Mouse (Mus musculus) retina, adult 2 months (tissue): ENCODE measurements around the gene Clic3.
"Not testable (repeated sequence)": the region's sequence is repeated elsewhere in the genome, so short reads cannot be mapped to it uniquely, and the experiment has no call there.

Source experiments
- DNase-seq: peaks from one replicate; pipeline ENCODE4 v3.0.0-alpha.2; 2012; ENCODE audit warnings: low read depth, low spot score

Clic3 gene

GRCm38 (mm10) chr2:25456205-25456953, at the start of gene Clic3:
Clic3 (plus strand) TSS chr2:25456838.
- DNase-seq = no peak

GRCm38 (mm10) chr2:25408908-25409307, 47.7 kb upstream of the Clic3 start:
- DNase-seq = no peak

GRCm38 (mm10) chr2:25413436-25413835, 43.2 kb upstream of the Clic3 start:
- not testable (repeated sequence) for DNase-seq

- no peak for DNase-seq
These were observed 39.2 kb upstream of the Clic3 start for GRCm38 (mm10) chr2:25417426-25417825.

GRCm38 (mm10) chr2:25421896-25422295, 34.7 kb upstream of the Clic3 start:
- no peak for DNase-seq

- no peak for DNase-seq
These were observed 33.8 kb upstream of the Clic3 start, which contains the start of gene Fut7 for GRCm38 (mm10) chr2:25422587-25423410. Fut7 (plus strand) TSS chr2:25423267.

- no peak for DNase-seq
These were observed 33.0 kb upstream of the Clic3 start for GRCm38 (mm10) chr2:25423626-25424025.

GRCm38 (mm10) chr2:25425481-25425880, 31.2 kb upstream of the Clic3 start:
- DNase-seq = no peak

GRCm38 (mm10) chr2:25426721-25427191, 29.9 kb upstream of the Clic3 start:
- DNase-seq = peak; percentile 65

GRCm38 (mm10) chr2:25427256-25427655, 29.4 kb upstream of the Clic3 start:
- no peak for DNase-seq

GRCm38 (mm10) chr2:25428442-25429236, 28.0 kb upstream of the Clic3 start, which contains the start of gene Abca2:
Abca2 (plus strand) TSS chr2:25428703.
- peak; percentile 84 for DNase-seq

GRCm38 (mm10) chr2:25429435-25430180, 27.0 kb upstream of the Clic3 start:
- DNase-seq = no peak

- DNase-seq = no peak
These were observed 26.0 kb upstream of the Clic3 start for GRCm38 (mm10) chr2:25430395-25431233.

- no peak for DNase-seq
These were observed 25.3 kb upstream of the Clic3 start for GRCm38 (mm10) chr2:25431308-25431855.

GRCm38 (mm10) chr2:25432326-25433098, 24.1 kb upstream of the Clic3 start:
- no peak for DNase-seq

GRCm38 (mm10) chr2:25433101-25433500, 23.5 kb upstream of the Clic3 start:
- no peak for DNase-seq

- no peak for DNase-seq
These were observed 22.3 kb upstream of the Clic3 start for GRCm38 (mm10) chr2:25434292-25434691.

- DNase-seq = no peak
These were observed 20.3 kb upstream of the Clic3 start for GRCm38 (mm10) chr2:25436286-25436820.

GRCm38 (mm10) chr2:25441067-25441466, 15.6 kb upstream of the Clic3 start:
- no peak for DNase-seq
